Mouse (Mus musculus): ENCODE data around the gene Kif5c. TPM values are rescaled to one million over a fixed set of nuclear protein-coding genes. Genes with fewer than 3 reads are reported as not detected.

The Kif5c gene
- polyA plus RNA-seq, 1 experiment: 19.0 TPM

GRCm38 (mm10) chr2:49813151-49813550 is 194.1 kb downstream of the Kif5c start:
- H3K27ac ChIP-seq (ENCODE audit: control insufficient read depth, insufficient read depth, low read depth, low read length): no peak overlapping the region
- H3K4me1 ChIP-seq (ENCODE audit: control insufficient read depth, insufficient read depth, low read length): no peaks in the 10 kb centered on the region
- H3K36me3 ChIP-seq (ENCODE audit: control insufficient read depth, insufficient read depth, low read length): no peaks in the 10 kb centered on the region
- no peaks in the 10 kb centered on the region for H3K27me3 ChIP-seq (ENCODE audit: control insufficient read depth, insufficient read depth, low read length)
- TF ChIP-seq CTCF (IDR thresholded peaks at IDR 0.05; ENCODE audit: control insufficient read depth, insufficient read depth, insufficient replicate concordance, low read depth, low read length) (no peak), POLR2A (IDR thresholded peaks at IDR 0.05; ENCODE audit: control insufficient read depth, low read depth, low read length) (no peak)
- H3K4me3 ChIP-seq (ENCODE audit: control insufficient read depth, low read depth, low read length): no peak overlapping the region

- Histone ChIP-seq H3K4me1 (ENCODE audit: control insufficient read depth, insufficient read depth, low read length) (no peaks in the 10 kb centered on the region), H3K4me3 (ENCODE audit: control insufficient read depth, low read depth, low read length) (no peak overlapping the region), H3K27me3 (ENCODE audit: control insufficient read depth, insufficient read depth, low read length) (no peaks in the 10 kb centered on the region), H3K36me3 (ENCODE audit: control insufficient read depth, insufficient read depth, low read length) (no peaks in the 10 kb centered on the region), H3K27ac (ENCODE audit: control insufficient read depth, insufficient read depth, low read depth, low read length) (no peak overlapping the region)
- TF ChIP-seq CTCF (IDR thresholded peaks at IDR 0.05; ENCODE audit: control insufficient read depth, insufficient read depth, insufficient replicate concordance, low read depth, low read length) (no peak), POLR2A (IDR thresholded peaks at IDR 0.05; ENCODE audit: control insufficient read depth, low read depth, low read length) (no peak)
These were observed 194.9 kb downstream of the Kif5c start for GRCm38 (mm10) chr2:49814011-49814410.

- Histone ChIP-seq H3K4me1 (ENCODE audit: control insufficient read depth, insufficient read depth, low read length) (no peaks in the 10 kb centered on the region), H3K27me3 (ENCODE audit: control insufficient read depth, insufficient read depth, low read length) (no peaks in the 10 kb centered on the region), H3K4me3 (ENCODE audit: control insufficient read depth, low read depth, low read length) (no peak overlapping the region), H3K36me3 (ENCODE audit: control insufficient read depth, insufficient read depth, low read length) (no peaks in the 10 kb centered on the region), H3K27ac (ENCODE audit: control insufficient read depth, insufficient read depth, low read depth, low read length) (no peak overlapping the region)
- TF ChIP-seq POLR2A (IDR thresholded peaks at IDR 0.05; ENCODE audit: control insufficient read depth, low read depth, low read length) (no peak), CTCF (IDR thresholded peaks at IDR 0.05; ENCODE audit: control insufficient read depth, insufficient read depth, insufficient replicate concordance, low read depth, low read length) (no peak)
These were observed 196.7 kb downstream of the Kif5c start for GRCm38 (mm10) chr2:49815696-49816320.

- no peaks in the 10 kb centered on the region for H3K36me3 ChIP-seq (ENCODE audit: control insufficient read depth, insufficient read depth, low read length)
- H3K27ac ChIP-seq (ENCODE audit: control insufficient read depth, insufficient read depth, low read depth, low read length): no peak overlapping the region
- TF ChIP-seq POLR2A (IDR thresholded peaks at IDR 0.05; ENCODE audit: control insufficient read depth, low read depth, low read length): no peak
- TF ChIP-seq CTCF (IDR thresholded peaks at IDR 0.05; ENCODE audit: control insufficient read depth, insufficient read depth, insufficient replicate concordance, low read depth, low read length): no peak
- H3K27me3 ChIP-seq (ENCODE audit: control insufficient read depth, insufficient read depth, low read length): no peaks in the 10 kb centered on the region
- no peaks in the 10 kb centered on the region for H3K4me1 ChIP-seq (ENCODE audit: control insufficient read depth, insufficient read depth, low read length)
- H3K4me3 ChIP-seq (ENCODE audit: control insufficient read depth, low read depth, low read length): no peak overlapping the region
These were observed 197.5 kb downstream of the Kif5c start for GRCm38 (mm10) chr2:49816549-49816948.

GRCm38 (mm10) chr2:49817151-49817550 is 198.1 kb downstream of the Kif5c start:
- Histone ChIP-seq H3K4me3 (ENCODE audit: control insufficient read depth, low read depth, low read length) (no peak overlapping the region), H3K27ac (ENCODE audit: control insufficient read depth, insufficient read depth, low read depth, low read length) (no peak overlapping the region), H3K27me3 (ENCODE audit: control insufficient read depth, insufficient read depth, low read length) (no peaks in the 10 kb centered on the region), H3K4me1 (ENCODE audit: control insufficient read depth, insufficient read depth, low read length) (no peaks in the 10 kb centered on the region), H3K36me3 (ENCODE audit: control insufficient read depth, insufficient read depth, low read length) (no peaks in the 10 kb centered on the region)
- TF ChIP-seq POLR2A (IDR thresholded peaks at IDR 0.05; ENCODE audit: control insufficient read depth, low read depth, low read length) (no peak), CTCF (IDR thresholded peaks at IDR 0.05; ENCODE audit: control insufficient read depth, insufficient read depth, insufficient replicate concordance, low read depth, low read length) (no peak)

- no peak overlapping the region for H3K4me3 ChIP-seq (ENCODE audit: control insufficient read depth, low read depth, low read length)
- H3K27ac ChIP-seq (ENCODE audit: control insufficient read depth, insufficient read depth, low read depth, low read length): no peak overlapping the region
- H3K4me1 ChIP-seq (ENCODE audit: control insufficient read depth, insufficient read depth, low read length): no peaks in the 10 kb centered on the region
- TF ChIP-seq POLR2A (IDR thresholded peaks at IDR 0.05; ENCODE audit: control insufficient read depth, low read depth, low read length): no peak
- H3K36me3 ChIP-seq (ENCODE audit: control insufficient read depth, insufficient read depth, low read length): no peaks in the 10 kb centered on the region
- no peaks in the 10 kb centered on the region for H3K27me3 ChIP-seq (ENCODE audit: control insufficient read depth, insufficient read depth, low read length)
These were observed 199.0 kb downstream of the Kif5c start for GRCm38 (mm10) chr2:49818126-49818525.

GRCm38 (mm10) chr2:49822312-49822711 is 203.2 kb downstream of the Kif5c start:
- Histone ChIP-seq H3K4me3 (ENCODE audit: control insufficient read depth, low read depth, low read length) (no peak overlapping the region), H3K36me3 (ENCODE audit: control insufficient read depth, insufficient read depth, low read length) (no peaks in the 10 kb centered on the region), H3K4me1 (ENCODE audit: control insufficient read depth, insufficient read depth, low read length) (no peaks in the 10 kb centered on the region), H3K27ac (ENCODE audit: control insufficient read depth, insufficient read depth, low read depth, low read length) (no peak overlapping the region), H3K27me3 (ENCODE audit: control insufficient read depth, insufficient read depth, low read length) (no peaks in the 10 kb centered on the region)
- no peak for TF ChIP-seq CTCF (IDR thresholded peaks at IDR 0.05; ENCODE audit: control insufficient read depth, insufficient read depth, insufficient replicate concordance, low read depth, low read length)

Other genes starting within 250 kb of the Kif5c start
- gene Epc2, start 167.8 kb upstream of the Kif5c start, polyA plus RNA-seq (2012; rRNA removed): 13.1 and 13.2 TPM in 2 replicates
- 0.20 and 0.24 TPM in 2 replicates for gene Lypd6b, start 168.4 kb downstream of the Kif5c start, polyA plus RNA-seq (2012; rRNA removed)

Measured in testis, adult 2 months (tissue).